Mouse (Mus musculus) heart, adult 18-20 months (tissue): ENCODE results near the gene Msantd1. TPM values are rescaled to one million over a fixed set of nuclear protein-coding genes. Genes with fewer than 3 reads are reported as not detected.

ENCODE experiments used
- DNase-seq, 2 experiments: peaks; one replicate each; pipeline ENCODE4 v3.0.0; 2021 to 2022; ENCODE audit warnings: mixed read lengths in 1 of 2
- total RNA-seq, 2 experiments: library from RNA; stranded (reverse); gene quantifications; 2 replicates each; pipeline ENCODE4 v1.2.3; 2021

Gene Msantd1
- total RNA-seq, 2 experiments from 2014 or later, result 0.27 to 0.62 TPM

- DNase-seq, result no peak
Observed at GRCm38 (mm10) chr5:34972471-34972870, 64.7 kb downstream of the Msantd1 start.

Other genes starting within 250 kb of the Msantd1 start
- gene Nop14, start 247.9 kb upstream of the Msantd1 start, total RNA-seq, result 10 to 100 TPM; 13.7 to 17.5 TPM
- 1 to 10 TPM; 1.0 to 1.7 TPM for gene Grk4, start 247.6 kb upstream of the Msantd1 start, total RNA-seq
- 10 to 100 TPM; 11.7 to 13.3 TPM for gene Htt, start 146.3 kb upstream of the Msantd1 start, total RNA-seq
- gene Rgs12, start 41.4 kb downstream of the Msantd1 start, total RNA-seq, result 10 to 100 TPM; 18.9 to 20.4 TPM
- gene Hgfac, start 133.5 kb downstream of the Msantd1 start, total RNA-seq, result under 1 TPM; 0.20 to 0.64 TPM
- gene Dok7, start 148.8 kb downstream of the Msantd1 start, total RNA-seq, result 10 to 100 TPM; 33.2 to 35.2 TPM
- gene Lrpap1, start 197.8 kb downstream of the Msantd1 start, total RNA-seq, result 10 to 100 TPM; 49.9 to 50.2 TPM